Mouse (Mus musculus) heart, embryonic 11.5 days (tissue): ENCODE results near the gene Ccdc113. TPM values are rescaled to one million over a fixed set of nuclear protein-coding genes. Genes with fewer than 3 reads are reported as not detected.

Experiments
- ATAC-seq: fragments of 200-750 bp; cut with Nextera tagmentation; replicated peaks from 2 replicates; pipeline ENCODE4 v1.8.0; 2017; ENCODE audit warnings: moderate library complexity; ENCODE audit not compliant: insufficient number of reproducible peaks, low FRiP score, low TSS enrichment
- H3K27ac ChIP-seq: fragments of 300-500 bp; sonication (generic); 2 replicates; pipeline ENCODE4 v1.5.1; 2014; ENCODE audit warnings: mild to moderate bottlenecking, low read depth, low read length
- H3K27me3 ChIP-seq: fragments of 300-500 bp; sonication (generic); 2 replicates; pipeline ENCODE4 v1.6.1; 2014; ENCODE audit warnings: mild to moderate bottlenecking, low read length, mixed read lengths; ENCODE audit not compliant: control insufficient read depth, insufficient read depth
- H3K36me3 ChIP-seq: fragments of 300-500 bp; sonication (generic); 2 replicates; pipeline ENCODE4 v1.6.1; 2014; ENCODE audit warnings: mild to moderate bottlenecking, low read length, moderate library complexity, mixed read lengths; ENCODE audit not compliant: control insufficient read depth, insufficient read depth
- H3K4me1 ChIP-seq: fragments of 300-500 bp; sonication (generic); 2 replicates; pipeline ENCODE4 v1.6.1; 2014; ENCODE audit warnings: low read length; ENCODE audit not compliant: control insufficient read depth, insufficient read depth
- H3K4me2 ChIP-seq: fragments of 300-500 bp; sonication (generic); 2 replicates; pipeline ENCODE4 v1.6.1; 2014; ENCODE audit warnings: mild to moderate bottlenecking, moderate library complexity
- H3K4me3 ChIP-seq: fragments of 300-500 bp; sonication (generic); 2 replicates; pipeline ENCODE4 v1.5.1; 2014; ENCODE audit warnings: low read depth, low read length
- H3K9ac ChIP-seq: fragments of 300-500 bp; sonication (generic); 2 replicates; pipeline ENCODE4 v1.6.1; 2014; ENCODE audit warnings: mild to moderate bottlenecking, low read depth, low read length, moderate library complexity
- H3K9me3 ChIP-seq: fragments of 300-500 bp; sonication (generic); replicated peaks from 2 replicates; pipeline ENCODE4 v1.6.1; 2016; ENCODE audit warnings: low read length; ENCODE audit not compliant: control insufficient read depth
- WGBS: fragments of 180-500 bp; shearing (Covaris S2); extraction: QIAGEN DNeasy Blood & Tissue Kit; methylation state at CpG from one replicate; pipeline ENCODE4 v1.1.7; 2014; ENCODE audit not compliant: insufficient replicate concordance; 5-methylcytosine and 5-hydroxymethylcytosine counted together
- polyA plus RNA-seq: library from polyadenylated mRNA; unstranded; fragments of >200 nt; fragmentation: Nextera tagmentation; extraction: Ambion mirVana; gene quantifications from 2 replicates; pipeline ENCODE4 v1.2.1, GENCODE M21; 2014

The Ccdc113 gene
- polyA plus RNA-seq, 1 experiment from 2014 or later: 2.3 TPM

- WGBS: 62% methylated on average over 4 of the region's 4 CpGs
- no peaks in the 10 kb centered on the region for H3K27me3 ChIP-seq
- H3K27ac ChIP-seq: no peak overlapping the region
- no peaks in the 10 kb centered on the region for H3K36me3 ChIP-seq
- no peaks in the 10 kb centered on the region for H3K4me1 ChIP-seq
- no peak overlapping the region for H3K4me3 ChIP-seq
- H3K4me2 ChIP-seq: no peak overlapping the region
- no peak overlapping the region for H3K9ac ChIP-seq
- H3K9me3 ChIP-seq: no peaks in the 10 kb centered on the region
- ATAC-seq: no peak
Observed at GRCm38 (mm10) chr8:95499266-95500064, 34.4 kb upstream of the Ccdc113 start.

GRCm38 (mm10) chr8:95500436-95500835, 33.4 kb upstream of the Ccdc113 start:
- WGBS: 90% methylated on average over 5 of the region's 5 CpGs

GRCm38 (mm10) chr8:95502431-95502830, 31.5 kb upstream of the Ccdc113 start:
- no peaks in the 10 kb centered on the region for H3K36me3 ChIP-seq
- H3K27me3 ChIP-seq: no peaks in the 10 kb centered on the region
- no peak overlapping the region for H3K9ac ChIP-seq
- no peak overlapping the region for H3K4me3 ChIP-seq
- ATAC-seq: no peak
- H3K4me2 ChIP-seq: no peak overlapping the region
- H3K27ac ChIP-seq: no peak overlapping the region
- 80% methylated on average over 7 of the region's 7 CpGs for WGBS
- no peaks in the 10 kb centered on the region for H3K4me1 ChIP-seq
- no peaks in the 10 kb centered on the region for H3K9me3 ChIP-seq

More at GRCm38 (mm10) chr8:95500436-95500835, 33.4 kb upstream of the Ccdc113 start:
- no peak overlapping the region for H3K27ac ChIP-seq
- H3K4me3 ChIP-seq: no peak overlapping the region
- no peak overlapping the region for H3K9ac ChIP-seq
- no peaks in the 10 kb centered on the region for H3K36me3 ChIP-seq
- H3K9me3 ChIP-seq: no peaks in the 10 kb centered on the region
- ATAC-seq: no peak
- no peaks in the 10 kb centered on the region for H3K27me3 ChIP-seq
- H3K4me2 ChIP-seq: no peak overlapping the region
- H3K4me1 ChIP-seq: no peaks in the 10 kb centered on the region

GRCm38 (mm10) chr8:95504835-95505234, 29.1 kb upstream of the Ccdc113 start:
- Histone ChIP-seq H3K27ac (no peak overlapping the region), H3K4me1 (no peaks in the 10 kb centered on the region), H3K36me3 (no peaks in the 10 kb centered on the region), H3K4me3 (no peak overlapping the region), H3K27me3 (no peaks in the 10 kb centered on the region), H3K9ac (no peak overlapping the region), H3K9me3 (no peaks in the 10 kb centered on the region), H3K4me2 (no peak overlapping the region)
- no peak for ATAC-seq
- WGBS: 68% methylated on average over 5 of the region's 5 CpGs

GRCm38 (mm10) chr8:95505606-95506005, 28.3 kb upstream of the Ccdc113 start:
- WGBS: 74% methylated on average over 3 of the region's 3 CpGs
- Histone ChIP-seq H3K27ac (no peak overlapping the region), H3K4me2 (no peak overlapping the region), H3K9ac (no peak overlapping the region), H3K4me3 (no peak overlapping the region), H3K27me3 (no peaks in the 10 kb centered on the region), H3K36me3 (no peaks in the 10 kb centered on the region), H3K9me3 (no peaks in the 10 kb centered on the region), H3K4me1 (no peaks in the 10 kb centered on the region)
- no peak for ATAC-seq

GRCm38 (mm10) chr8:95506245-95506644, 27.6 kb upstream of the Ccdc113 start:
- no peaks in the 10 kb centered on the region for H3K27me3 ChIP-seq
- H3K9ac ChIP-seq: no peak overlapping the region
- H3K9me3 ChIP-seq: no peaks in the 10 kb centered on the region
- no peak overlapping the region for H3K4me2 ChIP-seq
- H3K4me1 ChIP-seq: no peaks in the 10 kb centered on the region
- H3K27ac ChIP-seq: no peak overlapping the region
- H3K36me3 ChIP-seq: no peaks in the 10 kb centered on the region
- no peak overlapping the region for H3K4me3 ChIP-seq
- ATAC-seq: no peak
- 69% methylated on average over 5 of the region's 5 CpGs for WGBS

GRCm38 (mm10) chr8:95512257-95512656, 21.6 kb upstream of the Ccdc113 start:
- no peak for ATAC-seq
- Histone ChIP-seq H3K9me3 (no peaks in the 10 kb centered on the region), H3K36me3 (no peaks in the 10 kb centered on the region), H3K4me3 (no peak overlapping the region), H3K27ac (no peak overlapping the region), H3K9ac (no peak overlapping the region), H3K4me1 (no peaks in the 10 kb centered on the region), H3K27me3 (no peaks in the 10 kb centered on the region), H3K4me2 (no peak overlapping the region)
- WGBS: 74% methylated on average over 4 of the region's 4 CpGs

GRCm38 (mm10) chr8:95513219-95513618, 20.7 kb upstream of the Ccdc113 start:
- H3K9me3 ChIP-seq: no peaks in the 10 kb centered on the region
- no peak overlapping the region for H3K4me2 ChIP-seq
- no peaks in the 10 kb centered on the region for H3K36me3 ChIP-seq
- H3K4me3 ChIP-seq: no peak overlapping the region
- H3K9ac ChIP-seq: no peak overlapping the region
- H3K4me1 ChIP-seq: no peaks in the 10 kb centered on the region
- WGBS: 59% methylated on average over 4 of the region's 4 CpGs
- no peaks in the 10 kb centered on the region for H3K27me3 ChIP-seq
- no peak for ATAC-seq
- H3K27ac ChIP-seq: no peak overlapping the region

- WGBS: 83% methylated on average over 6 of the region's 6 CpGs
Observed at GRCm38 (mm10) chr8:95516928-95517327, 17.0 kb upstream of the Ccdc113 start.

More at GRCm38 (mm10) chr8:95516928-95517327, 17.0 kb upstream of the Ccdc113 start:
- H3K9ac ChIP-seq: no peak overlapping the region
- H3K27ac ChIP-seq: no peak overlapping the region
- no peaks in the 10 kb centered on the region for H3K4me1 ChIP-seq
- no peak overlapping the region for H3K4me2 ChIP-seq
- H3K27me3 ChIP-seq: no peaks in the 10 kb centered on the region
- H3K4me3 ChIP-seq: no peak overlapping the region
- no peaks in the 10 kb centered on the region for H3K36me3 ChIP-seq
- ATAC-seq: no peak
- H3K9me3 ChIP-seq: no peaks in the 10 kb centered on the region
